Mouse (Mus musculus) adrenal gland (tissue): ENCODE measurements around the gene Prpf40b.
"Not testable (repeated sequence)": the region's sequence is repeated elsewhere in the genome, so short reads cannot be mapped to it uniquely, and the experiment has no call there.

ENCODE experiments used
- intact Hi-C: fragments of 180-260 bp; cut with DNase I; formaldehyde crosslinking; loops from one replicate; pipeline ENCODE4 v1.15.1; 2025
- long read RNA-seq, 2 experiments: library from polyadenylated mRNA; unstranded; transcript quantifications; one replicate each; pipeline ENCODE4 v2.0.0; 2020; ENCODE audit warnings: borderline replicate concordance in 1 of 2; ENCODE audit not compliant: insufficient replicate concordance in 1 of 2

Gene Prpf40b
- long read RNA-seq, experiment 1, partial matches to known transcripts: 4 of 12 reads
- long read RNA-seq, experiment 1, other reads (novel, unspliced or antisense): 8 of 12 reads
- long read RNA-seq, experiment 2, partial matches to known transcripts: 6 of 16 reads
- long read RNA-seq, experiment 2, other reads (novel, unspliced or antisense): 10 of 16 reads

DNA sequence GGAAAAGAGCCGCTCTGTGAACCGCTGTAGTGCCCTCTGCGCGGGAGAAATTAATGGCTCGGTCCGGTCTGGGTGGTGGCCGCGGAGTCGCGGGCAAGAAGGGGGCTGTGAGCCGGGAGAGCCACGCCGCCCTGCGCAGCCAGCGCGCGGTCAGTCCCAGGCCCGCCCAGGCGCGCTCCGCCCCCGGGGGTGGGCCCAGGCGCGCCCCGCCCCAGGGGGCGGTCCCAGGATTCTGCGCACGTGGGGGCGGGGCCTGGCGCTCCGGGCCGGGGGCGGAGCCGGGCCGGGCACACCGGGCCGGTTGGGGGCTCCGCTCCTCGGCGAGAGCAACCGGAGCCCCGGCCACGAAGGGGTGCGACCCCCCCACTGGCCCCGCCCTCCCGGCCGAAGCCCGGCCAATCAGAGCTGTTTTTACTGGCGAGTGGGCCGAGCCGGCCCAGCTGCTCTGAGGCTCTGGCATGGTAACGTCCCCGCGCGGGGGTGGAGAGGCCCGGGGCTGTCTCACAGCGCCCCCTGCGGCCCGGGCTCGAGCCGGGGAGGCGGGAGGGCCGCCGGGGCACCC is at the start of gene Prpf40b:
TSS of gene Prpf40b (plus strand) at position 275 of the 562 bp plus-strand sequence.
- intact Hi-C loops: no loop called here

DNA sequence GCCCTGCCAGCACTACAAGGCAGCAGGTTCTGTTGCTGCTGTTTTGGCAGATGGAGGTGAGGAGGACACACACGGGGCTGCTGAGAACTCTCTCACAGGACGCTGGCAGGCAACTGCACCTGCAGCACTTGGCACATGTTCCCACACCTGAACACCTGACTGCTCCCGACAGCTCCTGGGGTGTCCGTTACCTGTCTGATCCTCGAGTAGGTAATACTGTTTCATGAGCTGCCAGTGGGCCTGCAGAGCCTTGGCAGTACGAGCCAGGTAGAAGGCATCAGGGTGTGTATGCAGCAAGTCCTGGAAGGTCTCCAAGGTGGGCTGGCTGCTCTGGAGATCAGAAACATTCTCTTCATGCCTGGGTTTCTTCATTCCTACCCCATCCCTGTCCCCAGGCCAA is 48.2 kb upstream of the Prpf40b start:
- intact Hi-C loops: not testable (repeated sequence)

DNA sequence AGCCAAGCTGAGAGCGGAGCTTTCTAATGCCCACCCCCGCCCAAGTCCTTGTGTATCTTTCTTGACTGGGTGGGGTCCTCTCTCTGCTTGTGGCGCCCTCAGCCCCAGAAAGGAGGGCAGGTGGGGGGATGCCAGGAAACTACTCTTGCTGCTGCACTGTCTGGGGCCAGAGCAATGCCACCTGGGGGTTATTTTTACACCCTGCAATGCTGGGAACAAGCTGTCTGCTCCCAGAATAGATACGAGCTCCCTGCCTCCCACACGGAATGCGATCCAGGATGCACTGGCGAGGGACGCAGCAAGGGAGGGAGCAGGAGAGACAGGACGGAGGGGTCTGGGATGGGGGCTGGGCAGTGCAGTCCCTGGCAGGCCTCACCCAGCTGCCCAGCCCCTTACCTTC is 45.9 kb upstream of the Prpf40b start:
- intact Hi-C loops: no loop called here

DNA sequence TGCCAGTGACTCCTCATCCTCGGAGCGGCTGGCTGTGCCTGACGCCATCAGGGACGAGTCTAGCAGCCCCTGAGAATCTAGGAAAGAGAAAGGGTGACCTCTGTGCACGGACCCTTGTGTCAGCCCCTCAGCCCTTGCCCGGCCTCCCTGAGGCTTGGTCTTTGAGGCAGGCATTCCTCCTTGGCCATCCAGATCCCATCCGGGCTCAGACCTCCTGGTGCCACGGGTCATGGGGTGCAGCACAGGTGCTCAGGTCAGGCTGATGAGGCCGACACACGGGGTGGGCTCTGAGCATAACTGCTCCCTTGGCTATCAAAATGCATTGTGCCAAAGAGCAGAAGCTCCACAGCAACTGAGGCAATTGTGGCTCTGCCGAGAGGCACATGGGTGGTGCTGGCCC is 44.9 kb upstream of the Prpf40b start:
- intact Hi-C loops: no loop called here

DNA sequence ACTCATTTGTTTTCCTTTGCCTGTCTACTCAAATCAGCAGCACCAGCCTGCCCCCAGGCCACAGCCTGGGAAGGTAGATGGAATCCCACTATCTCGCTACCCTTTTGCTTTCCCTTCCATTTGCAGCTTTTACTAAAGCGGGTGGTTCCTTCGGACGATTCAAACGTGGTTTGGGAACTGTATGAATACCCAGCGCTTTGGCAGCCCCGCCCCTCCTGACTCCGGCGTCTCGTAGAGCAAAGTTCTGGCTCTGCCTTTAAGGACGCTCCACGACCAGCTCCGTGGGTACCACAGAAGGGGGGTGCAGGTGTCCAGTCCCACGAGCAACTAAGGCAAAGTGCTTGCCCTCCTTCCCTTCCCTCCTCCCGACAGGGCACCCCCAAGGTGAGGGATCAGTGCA is 43.8 kb upstream of the Prpf40b start:
- intact Hi-C loops: not testable (repeated sequence)

DNA sequence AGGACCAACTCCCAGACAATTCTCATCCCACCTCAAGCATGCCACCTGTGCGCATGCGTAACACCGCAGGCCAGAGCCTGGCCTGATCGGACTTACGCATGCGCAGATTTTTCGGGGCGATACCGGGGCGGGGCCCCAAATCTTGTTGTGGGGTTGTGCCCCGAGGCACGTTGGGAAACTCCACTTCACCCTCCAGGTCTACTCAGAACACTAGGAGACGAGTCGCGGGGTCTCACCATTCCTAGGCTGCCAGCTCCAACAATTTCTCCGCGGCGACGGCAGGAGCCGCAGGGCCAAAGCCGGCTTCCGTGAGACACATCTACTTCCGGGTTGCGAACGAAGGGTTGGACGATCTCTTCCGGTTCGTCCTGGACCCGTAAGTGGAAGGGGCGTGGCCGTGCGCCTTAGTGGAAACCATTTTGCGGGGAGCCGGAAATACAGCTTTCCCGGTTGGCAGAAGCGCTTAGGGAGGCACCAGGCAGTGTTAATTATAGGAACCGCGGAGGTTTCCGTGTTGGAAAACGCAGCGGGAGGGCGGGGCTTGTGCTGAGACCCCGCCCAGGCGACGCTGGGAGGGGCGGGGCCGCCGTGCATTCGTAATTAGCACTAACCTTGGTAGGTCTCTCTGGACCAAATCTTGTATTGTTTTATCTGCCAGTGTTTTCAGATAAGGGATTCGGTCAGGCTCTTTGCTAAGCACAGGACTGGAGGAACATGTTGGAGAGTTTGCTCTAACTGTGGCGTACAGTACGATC is 43.1 kb upstream of the Prpf40b start, which contains the start of gene Mcrs1:
TSS of gene Mcrs1 (minus strand) at position 336 of the 755 bp plus-strand sequence.
- intact Hi-C loops: no loop called here

DNA sequence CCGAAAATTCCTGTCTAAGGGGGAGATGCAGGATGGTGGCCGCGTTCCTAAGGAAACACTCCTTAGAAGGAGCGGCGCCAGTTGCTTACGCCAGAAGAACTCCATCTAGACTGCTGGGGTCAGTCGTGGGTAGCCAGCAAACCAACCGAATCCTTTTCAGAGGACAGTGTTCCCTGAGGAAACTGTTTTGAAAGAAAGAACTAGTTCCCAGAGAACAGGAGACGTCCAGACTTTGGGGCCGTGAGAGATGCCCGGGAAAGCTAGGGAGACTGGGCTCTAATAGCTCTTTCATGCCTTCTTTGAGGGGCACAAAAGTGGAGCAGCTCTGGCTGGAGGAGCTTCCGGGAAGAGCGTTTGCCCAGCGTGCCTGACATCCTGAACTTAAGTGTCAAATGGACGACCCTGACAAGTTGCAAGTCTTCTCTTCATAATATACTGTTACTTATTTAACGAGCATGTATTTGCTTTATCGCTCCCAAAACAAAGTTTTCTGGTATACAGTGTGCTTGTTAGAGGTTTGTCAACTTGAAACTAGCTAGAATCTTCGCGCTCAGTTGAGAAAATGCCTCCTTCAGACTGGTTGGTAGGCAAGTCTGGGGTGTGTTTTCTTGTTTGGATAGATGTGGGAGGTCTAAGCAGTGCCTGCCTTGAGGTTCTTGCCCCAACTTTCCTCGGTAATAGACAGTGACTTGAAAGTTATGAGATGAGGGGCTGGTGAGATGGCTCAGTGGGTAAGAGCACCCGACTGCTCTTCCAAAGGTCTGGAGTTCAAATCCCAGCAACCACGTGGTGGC is 42.3 kb upstream of the Prpf40b start:
- intact Hi-C loops: no loop called here

DNA sequence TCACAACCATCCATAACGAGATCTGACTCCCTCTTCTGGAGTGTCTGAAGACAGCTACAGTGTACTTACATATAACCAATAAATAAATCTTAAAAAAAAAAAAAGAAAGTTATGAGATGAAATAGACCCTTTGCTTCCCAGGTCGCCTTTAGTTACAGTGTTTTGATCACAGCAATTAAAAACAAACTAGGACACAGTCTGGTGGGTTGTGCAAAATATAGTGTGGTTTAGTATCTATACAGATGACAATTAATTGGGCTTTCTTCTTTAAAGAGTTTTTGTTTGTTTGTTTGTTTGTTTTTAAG is 41.8 kb upstream of the Prpf40b start:
- intact Hi-C loops: not testable (repeated sequence)

DNA sequence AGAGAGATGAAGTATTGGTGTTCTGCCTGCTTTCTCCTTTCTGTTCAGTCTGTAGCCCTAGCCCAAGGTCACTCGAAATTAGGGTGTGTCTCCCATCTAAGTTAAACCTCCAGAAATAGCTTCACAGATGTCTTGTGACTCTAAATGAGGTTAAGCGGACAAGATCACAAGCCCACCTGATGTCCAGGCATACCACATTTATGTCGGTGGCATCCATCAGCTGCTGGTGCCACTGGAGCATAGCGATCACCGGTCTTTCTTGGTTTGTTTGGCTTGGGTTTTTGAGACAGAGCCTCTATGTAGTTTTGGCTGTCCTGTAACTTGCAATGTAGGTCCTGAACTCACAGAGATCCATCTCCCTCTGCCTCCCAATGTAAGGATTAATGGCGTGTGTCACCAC is 41.1 kb upstream of the Prpf40b start:
- intact Hi-C loops: no loop called here

DNA sequence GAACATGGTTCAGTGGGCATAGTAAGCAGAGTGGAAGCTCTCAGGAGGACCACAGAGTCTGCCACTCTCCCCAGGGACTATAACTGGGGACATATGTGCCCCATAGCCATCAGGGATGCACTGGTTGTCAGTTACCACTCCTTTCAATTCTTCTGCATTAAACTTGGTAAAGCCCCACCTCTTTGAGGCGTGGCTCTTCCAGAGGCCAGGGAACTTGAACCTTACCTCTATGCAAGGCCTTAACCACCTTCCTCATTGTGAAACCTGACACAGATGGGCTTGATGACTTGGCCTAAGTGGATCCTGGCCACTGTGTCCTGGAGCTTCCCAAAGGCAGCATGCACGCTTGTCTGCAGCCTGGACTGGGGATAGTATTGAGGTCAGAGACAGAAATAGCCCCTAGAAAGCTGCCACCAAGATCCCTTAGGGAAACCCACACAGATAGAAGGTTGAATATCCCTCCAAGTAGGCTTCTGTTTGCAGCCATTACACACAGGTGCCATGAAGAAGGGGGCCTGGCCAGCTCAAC is 40.3 kb upstream of the Prpf40b start:
- intact Hi-C loops: no loop called here

DNA sequence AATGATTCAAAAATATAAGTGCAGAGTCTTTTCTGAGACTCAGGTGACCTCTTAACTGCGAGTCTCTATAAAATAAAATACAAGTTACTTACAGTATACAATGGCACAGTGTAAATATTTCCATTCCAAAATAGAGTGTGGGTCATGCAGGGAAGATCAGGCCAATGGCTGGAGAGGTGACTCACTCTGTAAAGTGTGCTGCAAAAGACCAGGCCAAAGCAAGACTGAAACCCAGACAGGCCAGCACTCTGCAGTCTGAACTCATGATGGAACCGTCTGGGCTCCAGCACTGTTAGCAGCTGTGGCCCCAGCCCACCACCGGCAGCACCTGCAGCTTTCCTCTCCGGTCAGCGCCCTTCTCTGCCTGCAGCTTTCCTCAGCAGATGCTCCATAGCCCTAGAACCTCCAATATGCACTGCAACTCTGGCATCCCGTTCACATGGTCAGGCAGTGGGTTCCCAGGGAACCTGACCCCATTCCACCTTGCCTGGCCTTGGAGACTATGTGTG is 39.6 kb upstream of the Prpf40b start:
- intact Hi-C loops: no loop called here

DNA sequence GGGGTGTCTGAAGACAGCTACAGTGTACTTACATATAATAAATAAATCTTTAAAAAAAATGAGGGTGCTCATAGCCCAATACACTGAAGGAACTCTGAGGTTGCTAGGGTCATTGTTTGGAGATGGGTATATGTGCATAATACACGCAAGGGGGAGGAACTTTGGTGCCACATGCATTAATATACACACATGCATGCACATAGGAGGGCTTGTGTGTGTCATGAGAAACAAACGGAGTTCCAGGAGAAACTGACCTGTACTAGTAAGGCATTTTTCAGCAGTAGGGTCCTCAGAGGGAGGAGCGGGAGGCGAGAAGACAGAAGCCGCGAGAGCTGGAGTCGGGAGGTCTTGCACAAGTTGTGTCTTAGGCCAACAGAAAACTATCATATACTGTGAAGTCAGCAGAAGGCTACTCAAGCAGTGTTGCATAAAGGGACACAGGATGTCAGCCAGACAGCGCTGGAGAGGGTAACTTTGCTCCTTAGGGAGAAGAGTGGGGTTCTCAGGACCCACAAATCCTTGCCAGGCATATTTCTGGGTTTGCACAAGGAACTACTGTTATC is 35.6 kb upstream of the Prpf40b start:
- intact Hi-C loops: no loop called here

DNA sequence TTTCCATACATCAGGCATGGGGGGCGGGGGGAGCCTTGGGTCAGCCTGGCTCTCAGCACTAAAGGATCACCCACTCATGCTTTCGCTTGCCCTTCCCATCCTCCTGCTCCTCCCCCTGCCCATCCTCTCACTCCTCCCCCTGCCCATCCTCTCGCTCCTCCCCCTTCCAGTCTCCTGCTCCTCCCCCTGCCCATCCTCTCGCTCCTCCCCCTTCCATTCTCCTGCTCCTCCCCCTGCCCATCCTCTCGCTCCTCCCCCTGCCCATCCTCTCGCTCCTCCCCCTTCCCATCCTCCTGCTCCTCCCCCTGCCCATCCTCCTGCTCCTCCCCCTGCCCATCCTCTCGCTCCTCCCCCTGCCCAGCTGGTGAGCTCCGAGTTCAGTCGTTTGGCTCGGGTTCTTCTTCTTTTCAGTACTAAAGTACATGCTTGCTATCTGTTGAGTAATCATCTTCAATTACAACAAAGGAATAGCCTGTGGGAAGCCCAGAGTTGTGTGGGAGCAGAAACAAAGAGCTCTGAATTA is 35.1 kb upstream of the Prpf40b start:
- intact Hi-C loops: no loop called here

DNA sequence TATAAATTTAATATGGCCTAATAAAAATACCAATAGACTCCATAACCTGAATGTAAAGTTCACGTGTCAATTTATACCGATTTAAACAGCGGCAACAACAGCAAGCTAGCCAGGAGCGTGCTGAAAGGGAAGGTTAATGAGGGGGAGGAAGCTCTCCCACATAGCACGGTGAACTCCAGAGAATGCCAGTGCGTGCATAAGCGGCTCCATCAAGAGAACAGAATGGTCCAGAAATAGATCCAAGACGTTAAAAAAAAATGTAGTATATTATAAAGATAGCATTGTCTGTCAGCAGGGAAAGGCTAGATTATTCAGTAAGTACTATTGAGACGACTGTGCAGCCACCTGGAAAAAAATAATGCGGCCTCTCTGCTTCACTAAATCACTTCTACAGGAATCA is 32.2 kb upstream of the Prpf40b start:
- intact Hi-C loops: no loop called here

DNA sequence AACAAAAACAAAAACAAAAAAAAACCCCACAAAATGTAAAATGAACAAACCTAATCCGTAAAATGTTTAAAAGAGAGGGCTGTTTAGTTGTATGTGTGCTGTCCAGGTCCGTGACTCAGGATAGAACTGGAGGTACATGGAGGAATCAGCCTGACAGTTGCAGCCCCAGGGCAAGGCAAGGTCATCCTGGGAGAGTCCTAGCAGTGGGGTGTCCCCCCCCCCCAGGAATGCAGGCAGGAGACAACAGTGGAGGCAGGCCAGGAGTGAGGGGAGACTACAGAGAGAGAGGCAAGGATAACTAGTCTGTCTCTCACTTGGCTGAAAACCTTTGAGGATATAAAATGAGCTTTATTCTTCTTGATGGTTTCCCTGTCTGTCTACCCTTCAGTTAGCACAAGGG is 30.5 kb upstream of the Prpf40b start:
- intact Hi-C loops: no loop called here

DNA sequence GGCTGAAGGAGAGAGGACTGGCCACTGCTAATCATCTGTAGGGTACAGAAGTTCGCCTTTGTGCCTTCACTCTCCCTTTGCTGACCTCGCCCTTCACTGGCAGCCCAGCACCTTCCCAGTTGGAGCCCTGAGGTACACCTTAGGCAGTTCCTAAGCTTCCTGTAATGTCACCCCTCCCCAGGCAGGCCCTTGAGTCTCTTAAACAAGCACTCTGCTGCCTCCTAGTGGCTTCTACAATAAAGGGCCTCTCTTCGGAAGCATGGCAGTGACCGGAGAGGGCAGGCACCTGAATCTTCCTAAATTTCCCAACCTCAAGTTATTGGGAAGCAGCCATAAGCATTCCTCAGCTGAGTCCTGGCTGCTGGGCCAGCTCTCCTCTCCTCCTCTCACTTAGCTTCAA is 29.2 kb upstream of the Prpf40b start:
- intact Hi-C loops: loop anchor here (1.0 kb wide), 1 partner anchor 50 kb away; no protein-coding TSS in a partner anchor

DNA sequence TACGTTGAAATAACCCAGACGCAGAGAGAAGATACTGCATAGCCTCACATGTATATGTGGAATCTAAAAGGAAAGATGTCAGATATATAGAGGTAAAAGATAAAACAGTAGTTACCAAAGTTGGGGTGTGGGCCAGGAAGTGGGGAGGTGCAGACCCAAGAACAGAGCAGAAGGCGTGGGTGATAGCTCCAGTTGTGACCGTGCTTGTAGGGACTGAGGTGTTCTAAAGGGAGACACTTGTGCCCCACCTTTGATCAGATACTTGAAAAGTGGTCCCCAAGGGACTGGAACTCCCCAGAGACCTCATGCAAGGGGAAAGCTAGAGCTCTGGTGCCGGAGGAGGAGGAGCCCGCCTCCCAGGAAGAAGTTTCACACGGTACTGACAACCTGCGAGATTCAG is 18.8 kb upstream of the Prpf40b start:
- intact Hi-C loops: no loop called here

DNA sequence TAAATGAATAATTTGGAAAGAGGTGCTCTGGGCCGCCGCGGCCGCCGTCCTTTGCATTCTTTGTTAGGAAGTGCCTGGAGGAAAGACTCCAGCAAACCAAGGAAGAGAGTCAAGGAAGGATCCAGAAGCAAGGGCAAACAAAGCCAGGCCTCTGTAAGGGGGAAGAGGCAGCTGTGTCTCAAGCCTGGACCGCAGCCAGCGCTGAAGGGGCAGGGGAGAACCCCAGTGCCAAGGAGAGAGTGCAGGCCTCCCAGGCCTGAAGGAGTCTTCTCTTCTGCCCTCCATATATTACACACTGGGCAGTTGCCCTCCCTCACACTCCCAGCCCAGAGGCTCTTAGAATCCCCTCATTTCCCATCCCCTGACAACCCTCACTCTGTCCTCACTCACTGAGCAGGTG is 16.6 kb upstream of the Prpf40b start:
- intact Hi-C loops: no loop called here

DNA sequence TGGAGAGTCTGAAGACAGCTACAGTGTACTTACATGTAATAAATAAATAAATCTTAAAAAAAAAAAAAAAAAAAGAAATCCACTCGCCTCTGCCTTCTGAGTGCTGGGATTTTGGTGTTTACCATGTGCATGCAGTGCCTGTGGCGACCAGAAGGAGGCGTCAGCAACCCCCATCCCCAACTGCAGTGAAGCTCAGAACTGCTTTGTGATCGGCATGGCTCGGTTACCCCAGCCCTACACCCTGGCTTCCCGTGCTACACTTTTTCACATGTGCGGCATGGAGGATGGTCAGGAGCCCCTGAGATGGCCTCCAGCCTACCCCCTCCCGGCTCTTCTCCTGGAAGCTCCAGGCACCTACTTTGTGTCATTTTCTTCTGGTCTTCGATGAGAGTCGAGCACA is 11.4 kb upstream of the Prpf40b start:
- intact Hi-C loops: no loop called here

DNA sequence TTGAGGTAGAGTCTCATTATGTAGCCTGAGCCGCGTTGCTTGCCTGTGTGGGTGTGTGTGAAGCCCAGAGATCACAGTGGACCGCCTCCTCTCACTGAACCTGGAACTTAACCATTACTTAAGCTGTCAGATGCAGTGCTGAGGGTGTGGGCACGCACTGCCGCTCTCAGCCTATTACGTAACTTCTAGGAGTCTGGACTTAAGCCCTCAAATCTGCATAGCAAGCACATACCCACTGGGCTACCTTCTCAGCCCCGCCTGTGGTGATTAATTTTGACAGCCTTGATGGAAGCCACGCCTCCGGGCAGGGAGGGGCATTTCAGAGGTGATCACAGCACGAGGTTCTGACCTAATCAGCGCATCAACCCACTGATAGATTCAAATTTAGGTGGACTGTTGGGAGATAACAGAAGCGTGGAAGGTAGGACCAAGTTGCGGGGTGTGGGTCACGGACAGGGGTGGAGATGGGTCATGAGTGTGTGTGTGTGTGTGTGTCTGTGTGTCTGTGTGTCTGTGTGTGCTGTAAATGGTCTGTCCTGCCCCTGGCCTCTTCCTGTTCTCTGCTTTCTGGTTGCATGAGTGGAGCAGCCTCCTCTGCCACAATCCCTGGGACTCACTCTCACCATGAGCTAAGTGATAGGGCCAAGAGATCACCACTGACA is 10.2 kb upstream of the Prpf40b start:
- intact Hi-C loops: no loop called here

DNA sequence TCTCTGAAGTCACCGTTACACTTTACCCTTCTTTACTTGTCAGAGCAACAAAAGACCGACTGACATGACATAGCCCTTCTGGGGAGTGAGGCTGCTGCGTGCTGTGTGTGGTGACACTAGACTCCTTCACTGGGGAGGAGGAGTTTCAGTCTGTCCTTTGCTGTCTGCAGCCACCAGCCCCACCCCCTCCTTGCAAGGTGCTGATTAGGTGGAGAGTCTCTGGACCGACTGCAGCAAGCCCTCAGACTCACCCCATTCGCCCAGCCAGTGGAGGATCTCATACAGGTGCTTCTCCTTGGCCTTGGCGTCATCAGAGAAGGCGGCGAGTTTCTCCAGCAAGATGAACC is 9.7 kb upstream of the Prpf40b start:
- intact Hi-C loops: no loop called here
